Mouse (Mus musculus): ENCODE measurements around the gene Nppa. TPM values are rescaled to one million over a fixed set of nuclear protein-coding genes. Genes with fewer than 3 reads are reported as not detected.

The Nppa gene
- polyA plus RNA-seq, 1 experiment: not detected

GRCm38 (mm10) chr4:147993571-147994095 lies 6.9 kb upstream of the Nppa start:
- H3K27me3 ChIP-seq (ENCODE audit: control insufficient read depth, insufficient read depth, insufficient read length): no peaks in the 10 kb centered on the region
- H3K4me3 ChIP-seq: no peak overlapping the region
- no peaks in the 10 kb centered on the region for H3K36me3 ChIP-seq (ENCODE audit: control insufficient read depth, insufficient read depth)
- TF ChIP-seq SRF (IDR thresholded peaks at IDR 0.05; ENCODE audit: control insufficient read depth, insufficient read length, low read depth) (no peak), TCF12 (IDR thresholded peaks at IDR 0.05; ENCODE audit: insufficient read depth, poor library complexity, severe bottlenecking) (no peak), E2F4 (IDR thresholded peaks at IDR 0.05; ENCODE audit: insufficient read depth) (no peak), CEBPB (IDR thresholded peaks at IDR 0.05; ENCODE audit: insufficient read depth, poor library complexity, severe bottlenecking) (peak; percentile 49; the same call in 1 of the 2 replicates)
- H3K4me2 ChIP-seq (ENCODE audit: low read depth): peak overlapping the region; percentile 55
- no peak overlapping the region for H3ac ChIP-seq (ENCODE audit: control insufficient read depth, insufficient read length)
- H3K79me2 ChIP-seq (ENCODE audit: control insufficient read depth, insufficient read depth): no peaks in the 10 kb centered on the region

- Histone ChIP-seq H3ac (ENCODE audit: control insufficient read depth, insufficient read length) (no peak overlapping the region), H3K79me2 (ENCODE audit: control insufficient read depth, insufficient read depth) (no peaks in the 10 kb centered on the region), H3K4me3 (no peak overlapping the region), H3K27me3 (ENCODE audit: control insufficient read depth, insufficient read depth, insufficient read length) (no peaks in the 10 kb centered on the region), H3K36me3 (ENCODE audit: control insufficient read depth, insufficient read depth) (no peaks in the 10 kb centered on the region), H3K4me2 (ENCODE audit: low read depth) (no peak overlapping the region)
- TF ChIP-seq POLR2AphosphoS2 (IDR thresholded peaks at IDR 0.05; ENCODE audit: insufficient read length, low read depth) (no peak), MAX (IDR thresholded peaks at IDR 0.05; ENCODE audit: low read depth) (no peak), REST (IDR thresholded peaks at IDR 0.05; ENCODE audit: insufficient read depth, insufficient read length) (no peak), CEBPB (IDR thresholded peaks at IDR 0.05; ENCODE audit: insufficient read depth, poor library complexity, severe bottlenecking) (no peak), MYOD1 (IDR thresholded peaks at IDR 0.05; ENCODE audit: control insufficient read depth in 1 of 3, insufficient read length in 2 of 3, low read depth in 2 of 3) (no peak), E2F4 (IDR thresholded peaks at IDR 0.05; ENCODE audit: insufficient read depth) (no peak), TCF3 (IDR thresholded peaks at IDR 0.05; ENCODE audit: insufficient read length, low read depth) (no peak), USF1 (IDR thresholded peaks at IDR 0.05; ENCODE audit: low read depth) (no peak), TCF12 (IDR thresholded peaks at IDR 0.05; ENCODE audit: insufficient read depth, poor library complexity, severe bottlenecking) (no peak), SRF (IDR thresholded peaks at IDR 0.05; ENCODE audit: control insufficient read depth, insufficient read length, low read depth) (no peak), MYOG (IDR thresholded peaks at IDR 0.05; ENCODE audit: control insufficient read depth in 1 of 3, insufficient read depth in 1 of 3, insufficient read length in 2 of 3, low read depth in 2 of 3) (no peak), POLR2A (IDR thresholded peaks at IDR 0.05; ENCODE audit: insufficient read length, low read depth) (no peak)
Observed at GRCm38 (mm10) chr4:147995311-147995710, 5.2 kb upstream of the Nppa start.

GRCm38 (mm10) chr4:148001013-148001789 lies 679 bp downstream of the Nppa start:
- no peaks in the 10 kb centered on the region for H3K79me2 ChIP-seq (ENCODE audit: control insufficient read depth, insufficient read depth)
- H3ac ChIP-seq (ENCODE audit: control insufficient read depth, insufficient read length): no peak overlapping the region
- H3K36me3 ChIP-seq (ENCODE audit: control insufficient read depth, insufficient read depth): peaks cover 8% of the 10 kb centered on the region
- TF ChIP-seq SRF (IDR thresholded peaks at IDR 0.05; ENCODE audit: control insufficient read depth, insufficient read length, low read depth): no peak
- H3K27me3 ChIP-seq (ENCODE audit: control insufficient read depth, insufficient read depth, insufficient read length): no peaks in the 10 kb centered on the region
- no peak overlapping the region for H3K4me2 ChIP-seq (ENCODE audit: low read depth)
- no peak overlapping the region for H3K4me3 ChIP-seq

DNA sequence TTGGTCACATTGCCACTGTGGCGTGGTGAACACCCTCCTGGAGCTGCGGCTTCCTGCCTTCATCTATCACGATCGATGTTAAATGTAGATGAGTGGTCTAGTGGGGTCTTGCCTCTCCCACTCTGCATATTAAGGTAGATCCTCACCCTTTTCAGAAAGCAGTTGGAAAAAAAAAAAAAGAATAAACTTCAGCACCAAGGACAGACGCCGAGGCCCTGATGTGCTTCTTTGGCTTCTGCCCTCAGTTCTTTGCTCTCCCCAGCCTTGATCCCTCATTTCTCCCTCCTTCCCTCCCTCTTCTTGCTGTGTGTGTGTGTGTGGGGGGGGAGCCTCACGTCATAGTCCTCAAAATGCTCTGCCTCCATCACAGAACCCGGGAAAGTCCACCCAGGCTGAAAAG lies 1.3 kb downstream of the Nppa start:
- H3K27me3 ChIP-seq (ENCODE audit: control insufficient read depth, insufficient read depth, insufficient read length): no peaks in the 10 kb centered on the region
- H3K4me3 ChIP-seq: no peak overlapping the region
- TF ChIP-seq MAX (IDR thresholded peaks at IDR 0.05; ENCODE audit: low read depth) (no peak), REST (IDR thresholded peaks at IDR 0.05; ENCODE audit: insufficient read depth, insufficient read length) (peak; percentile 72), TCF12 (IDR thresholded peaks at IDR 0.05; ENCODE audit: insufficient read depth, poor library complexity, severe bottlenecking) (no peak), USF1 (IDR thresholded peaks at IDR 0.05; ENCODE audit: low read depth) (no peak), MYOD1 (IDR thresholded peaks at IDR 0.05; ENCODE audit: control insufficient read depth in 1 of 3, insufficient read length in 2 of 3, low read depth in 2 of 3) (no peak)
- H3K79me2 ChIP-seq (ENCODE audit: control insufficient read depth, insufficient read depth): no peaks in the 10 kb centered on the region
- no peak overlapping the region for H3ac ChIP-seq (ENCODE audit: control insufficient read depth, insufficient read length)
- H3K4me2 ChIP-seq (ENCODE audit: low read depth): no peak overlapping the region
- peaks cover 15% of the 10 kb centered on the region for H3K36me3 ChIP-seq (ENCODE audit: control insufficient read depth, insufficient read depth)

DNA sequence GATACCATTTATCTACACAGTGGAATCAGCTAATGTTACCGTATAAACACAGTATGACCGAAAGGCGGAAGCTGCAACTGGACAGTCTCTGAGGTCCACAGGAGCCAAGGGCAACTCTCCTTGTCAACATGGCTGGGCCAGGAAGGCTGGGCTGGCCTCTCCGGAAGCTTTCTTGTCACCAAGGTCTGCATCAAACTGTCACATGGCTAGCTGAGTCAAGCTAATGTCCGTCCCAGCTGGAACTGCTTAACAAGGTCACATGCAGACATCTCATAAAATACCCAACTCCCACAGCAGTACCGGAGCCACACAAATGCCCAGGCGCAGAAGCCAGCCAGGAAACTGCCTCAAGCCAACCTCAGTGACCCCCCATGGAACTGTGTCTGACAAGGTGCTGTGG lies 3.8 kb downstream of the Nppa start:
- TF ChIP-seq POLR2AphosphoS2 (IDR thresholded peaks at IDR 0.05; ENCODE audit: insufficient read length, low read depth) (no peak), CEBPB (IDR thresholded peaks at IDR 0.05; ENCODE audit: insufficient read depth, poor library complexity, severe bottlenecking) (no peak)
- Histone ChIP-seq H3K27me3 (ENCODE audit: control insufficient read depth, insufficient read depth, insufficient read length) (no peaks in the 10 kb centered on the region), H3ac (ENCODE audit: control insufficient read depth, insufficient read length) (no peak overlapping the region), H3K4me2 (ENCODE audit: low read depth) (no peak overlapping the region), H3K79me2 (ENCODE audit: control insufficient read depth, insufficient read depth) (no peaks in the 10 kb centered on the region), H3K4me3 (no peak overlapping the region), H3K36me3 (ENCODE audit: control insufficient read depth, insufficient read depth) (peaks cover 21% of the 10 kb centered on the region)
